Mouse (Mus musculus) activated CD4-positive, CD25-positive, alpha-beta regulatory T cell (primary cell): Measurements from ENCODE around the gene Wdr76. TPM values are rescaled to one million over a fixed set of nuclear protein-coding genes. Genes with fewer than 3 reads are reported as not detected.

Experiments
- polyA plus RNA-seq, 2 experiments: library from polyadenylated mRNA; unstranded; fragments of 100-300 nt; shearing (Covaris generic); gene quantifications; one replicate each; pipeline ENCODE4 v1.2.1; 2017

The Wdr76 gene
- 1 to 10 TPM; 7.2 to 9.3 TPM for polyA plus RNA-seq

DNA sequence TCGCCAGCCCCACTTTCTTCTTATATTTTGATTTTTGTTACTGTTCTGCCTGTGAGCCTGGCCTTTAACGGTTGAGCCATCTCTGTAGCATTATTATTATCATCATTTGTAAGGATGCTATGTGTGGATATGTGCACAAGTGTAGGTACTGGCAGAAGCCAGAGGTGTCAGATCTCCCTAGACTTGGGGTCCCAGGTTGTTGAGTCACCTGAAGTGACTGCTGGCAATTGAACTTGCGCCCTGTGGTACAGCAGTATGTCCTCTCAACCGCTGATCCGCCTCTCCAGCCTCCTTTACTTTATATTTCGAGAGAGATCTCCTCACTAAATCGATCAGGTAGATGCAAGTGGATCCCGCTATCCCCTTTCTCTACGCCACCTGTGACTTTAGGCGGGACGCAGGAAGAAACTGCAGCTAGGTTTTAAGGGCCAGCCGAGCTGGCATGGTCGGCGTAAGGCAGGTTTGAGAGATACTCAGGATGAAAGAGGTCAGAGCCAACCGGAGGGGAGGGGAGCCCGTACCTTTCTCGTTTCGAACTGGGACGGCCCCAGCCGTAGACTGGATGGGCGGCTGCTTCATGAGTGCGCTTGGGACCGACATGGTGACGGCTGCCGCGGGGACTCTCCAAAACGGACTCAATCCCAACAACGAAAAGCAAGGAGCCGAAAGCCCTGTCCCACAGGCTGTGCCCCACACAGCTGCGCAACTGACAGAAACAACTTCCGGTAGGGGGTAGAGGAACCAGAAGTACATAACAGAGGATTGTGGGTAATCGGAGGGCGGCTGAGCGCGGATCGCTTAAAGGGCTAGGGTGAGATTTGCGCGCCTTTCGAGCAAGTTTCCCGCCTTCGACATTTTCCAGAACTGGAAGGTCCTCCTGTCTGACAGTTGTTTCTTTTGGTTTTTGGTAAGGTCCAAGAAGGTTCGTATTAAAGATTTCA lies at the start of gene Wdr76, which contains the start of gene Mfap1a:
Gene Wdr76, plus strand, starts transcription at position 782 of the 941 bp plus-strand sequence.
Gene Mfap1a, minus strand, starts transcription at position 724 of the 941 bp plus-strand sequence.

DNA sequence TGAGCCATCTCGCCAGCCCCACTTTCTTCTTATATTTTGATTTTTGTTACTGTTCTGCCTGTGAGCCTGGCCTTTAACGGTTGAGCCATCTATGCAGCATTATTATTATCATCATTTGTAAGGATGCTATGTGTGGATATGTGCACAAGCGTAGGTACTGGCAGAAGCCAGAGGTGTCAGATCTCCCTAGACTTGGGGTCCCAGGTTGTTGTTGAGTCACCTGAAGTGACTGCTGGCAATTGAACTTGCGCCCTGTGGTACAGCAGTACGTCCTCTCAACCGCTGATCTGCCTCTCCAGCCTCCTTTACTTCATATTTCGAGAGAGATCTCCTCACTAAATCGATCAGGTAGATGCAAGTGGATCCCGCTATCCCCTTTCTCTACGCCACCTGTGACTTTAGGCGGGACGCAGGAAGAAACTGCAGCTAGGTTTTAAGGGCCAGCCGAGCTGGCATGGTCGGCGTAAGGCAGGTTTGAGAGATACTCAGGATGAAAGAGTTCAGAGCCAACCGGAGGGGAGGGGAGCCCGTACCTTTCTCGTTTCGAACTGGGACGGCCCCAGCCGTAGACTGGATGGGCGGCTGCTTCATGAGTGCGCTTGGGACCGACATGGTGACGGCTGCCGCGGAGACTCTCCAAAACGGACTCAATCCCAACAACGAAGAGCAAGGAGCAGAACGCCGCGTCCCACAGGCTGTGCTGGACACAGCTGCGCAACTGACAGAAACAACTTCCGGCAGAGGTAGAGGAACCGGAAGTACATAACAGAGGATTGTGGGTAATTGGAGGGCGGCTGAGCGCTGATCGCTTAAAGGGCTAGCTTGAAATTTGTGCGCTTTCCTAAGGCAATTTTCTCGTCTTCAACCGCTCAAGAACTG lies 33.0 kb upstream of the Wdr76 start, which contains the start of gene Mfap1b:
Gene Mfap1b, minus strand, starts transcription at position 767 of the 879 bp plus-strand sequence.

Other genes with a start within 250 kb of the Wdr76 start
- gene Trp53bp1, start 235.3 kb upstream of the Wdr76 start, polyA plus RNA-seq: 10 to 100 TPM; 28.1 to 45.6 TPM
- under 1 TPM; 0.01 to 0.14 TPM for gene Map1a, start 217.1 kb upstream of the Wdr76 start, polyA plus RNA-seq
- 10 to 100 TPM in 1 of 2 experiments, 1 to 10 TPM in 1; 8.9 to 11.3 TPM for gene Ppip5k1, start 151.3 kb upstream of the Wdr76 start, polyA plus RNA-seq
- gene Ckmt1, start 149.0 kb upstream of the Wdr76 start, polyA plus RNA-seq: under 1 TPM in 1 of 2 experiments, not detected in 1; 0.27 TPM
- gene Strc, start 119.6 kb upstream of the Wdr76 start, polyA plus RNA-seq: under 1 TPM; 0.07 to 0.12 TPM
- 100 to 1,000 TPM; 589 to 791 TPM for gene Pdia3, start 92.9 kb upstream of the Wdr76 start, polyA plus RNA-seq
- gene Catsper2, start 92.9 kb upstream of the Wdr76 start, polyA plus RNA-seq: 1 to 10 TPM; 2.6 to 2.8 TPM
- 1 to 10 TPM in 1 of 2 experiments, under 1 TPM in 1; 0.66 to 1.2 TPM for gene Ell3, start 62.4 kb upstream of the Wdr76 start, polyA plus RNA-seq
- 100 to 1,000 TPM; 488 to 517 TPM for gene Serf2, start 57.5 kb upstream of the Wdr76 start, polyA plus RNA-seq
- gene Hypk, start 53.4 kb upstream of the Wdr76 start, polyA plus RNA-seq: 100 to 1,000 TPM; 160 to 176 TPM
- 1 to 10 TPM in 1 of 2 experiments, under 1 TPM in 1; 0.33 to 1.2 TPM for gene Serinc4, start 49.9 kb upstream of the Wdr76 start, polyA plus RNA-seq
- gene Mfap1b, start 32.7 kb upstream of the Wdr76 start, polyA plus RNA-seq: 10 to 100 TPM; 80.2 to 85.9 TPM
- gene Mfap1a, start 58 bp upstream of the Wdr76 start, polyA plus RNA-seq: 10 to 100 TPM; 29.0 to 30.1 TPM